Mouse (Mus musculus): ENCODE data around the gene Ttc23.

DNA sequence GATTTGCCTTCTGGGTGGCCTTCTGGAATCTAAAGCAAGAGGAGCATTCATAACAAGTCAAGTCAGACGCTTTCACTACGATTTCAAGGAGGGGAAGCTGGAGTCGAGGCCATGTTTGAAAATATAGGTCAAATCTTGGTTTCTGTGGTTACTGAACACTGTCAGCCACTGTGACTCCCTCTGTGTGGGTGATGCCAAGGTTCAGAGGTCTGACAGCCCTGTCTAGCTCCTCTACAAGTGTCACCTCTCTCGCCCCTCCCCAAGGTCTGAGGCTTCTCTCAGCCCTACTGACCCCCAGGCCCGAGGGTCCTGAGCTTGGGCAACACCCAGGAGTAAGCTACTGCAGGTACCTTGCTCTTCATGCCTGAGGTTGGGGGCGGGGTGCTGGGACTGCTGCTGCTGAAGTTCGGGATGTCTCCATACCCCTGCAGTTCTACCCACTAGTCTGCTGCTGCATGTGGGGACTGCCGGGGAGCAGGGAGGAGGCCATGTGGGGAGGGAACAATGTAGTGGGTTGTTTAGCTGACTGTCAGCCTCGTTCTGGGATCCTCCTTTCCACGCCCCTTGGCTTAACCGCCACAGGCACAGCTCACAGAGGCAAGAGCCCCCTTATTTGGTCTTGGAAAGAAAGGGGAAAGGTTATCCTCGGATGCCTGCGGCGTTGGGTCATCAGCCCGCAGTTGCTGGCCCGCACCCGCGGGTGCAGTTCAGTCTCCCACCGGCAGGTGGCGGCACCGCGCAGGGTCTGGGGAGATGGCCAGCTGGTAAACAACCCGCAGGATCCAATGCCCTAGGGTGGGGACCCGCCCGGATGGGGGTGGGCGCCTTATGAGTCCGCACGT is 156.0 kb downstream of the Ttc23 start:
- TF ChIP-seq CTCF (conservative IDR thresholded peaks at IDR 0.05; ENCODE audit: low read length) = peak; percentile 35
- TF ChIP-seq NANOG (IDR thresholded peaks at IDR 0.05; ENCODE audit: borderline replicate concordance, low read length) = no peak
